Mouse (Mus musculus) embryonic facial prominence, embryonic 10.5 days (tissue): ENCODE measurements around the gene Gm595. TPM values are rescaled to one million over a fixed set of nuclear protein-coding genes. Genes with fewer than 3 reads are reported as not detected.

Source experiments
- DNase-seq: peaks from one replicate; pipeline ENCODE4 v3.0.0-alpha.2; 2017; ENCODE audit warnings: low spot score
- H3K27ac ChIP-seq: fragments of 300-500 bp; sonication (generic); replicated peaks from 2 replicates; pipeline ENCODE4 v1.5.1; 2016; ENCODE audit warnings: mild to moderate bottlenecking
- H3K27me3 ChIP-seq: fragments of 300-500 bp; sonication (generic); replicated peaks from 2 replicates; pipeline ENCODE4 v1.6.1; 2016; ENCODE audit warnings: low read depth, mild to moderate bottlenecking; ENCODE audit not compliant: poor library complexity, severe bottlenecking
- H3K36me3 ChIP-seq: fragments of 300-500 bp; sonication (generic); replicated peaks from 2 replicates; pipeline ENCODE4 v1.6.1; 2016; ENCODE audit warnings: mild to moderate bottlenecking, moderate library complexity
- H3K4me1 ChIP-seq: fragments of 300-500 bp; sonication (generic); 2 replicates; pipeline ENCODE4 v1.6.1; 2016
- H3K4me3 ChIP-seq: fragments of 300-500 bp; sonication (generic); 2 replicates; pipeline ENCODE4 v1.5.1; 2016; ENCODE audit warnings: mild to moderate bottlenecking, moderate library complexity
- H3K9me3 ChIP-seq: fragments of 300-500 bp; sonication (generic); 2 replicates; pipeline ENCODE4 v1.6.1; 2016; ENCODE audit warnings: mild to moderate bottlenecking
- WGBS: fragments of 180-500 bp; shearing (Covaris S2); methylation state at CpG from one replicate; pipeline ENCODE4 v1.1.7; 2016; 5-methylcytosine and 5-hydroxymethylcytosine counted together
- polyA plus RNA-seq: library from polyadenylated mRNA; unstranded; fragments of >200 nt; fragmentation: Nextera tagmentation; extraction: Ambion mirVana; gene quantifications from 2 replicates; pipeline ENCODE4 v1.2.1, GENCODE M21; 2016

The Gm595 gene
- polyA plus RNA-seq = not detected in 2 replicates

DNA sequence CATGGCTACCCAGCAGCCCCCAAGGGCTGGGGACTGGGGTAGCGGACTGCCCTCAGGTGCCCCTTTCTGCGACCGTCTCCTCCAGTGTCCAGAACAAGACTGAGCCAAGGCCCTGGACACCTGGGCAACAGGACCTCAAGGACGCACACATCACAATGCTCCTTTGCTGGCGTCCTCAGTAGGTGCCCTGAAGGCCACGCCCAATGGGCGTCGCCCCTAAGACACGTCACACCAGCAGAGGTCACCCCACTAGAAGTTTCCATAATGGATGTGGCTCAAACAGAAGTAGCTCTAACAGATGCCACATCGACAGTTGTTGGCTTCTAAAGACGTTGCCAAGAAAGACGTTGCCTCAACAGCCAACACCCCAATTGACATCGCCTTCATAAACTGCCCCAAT lies at the start of gene Gm595:
Gene Gm595 (minus strand): TSS at position 101 of the 400 bp plus-strand sequence.
- Histone ChIP-seq H3K4me1 (no peaks in the 10 kb centered on the region), H3K4me3 (no peak within 1 kb of the TSS), H3K27ac (no peak within 1 kb of the TSS), H3K27me3 (no peaks in the 10 kb centered on the region), H3K36me3 (no peaks in the 10 kb centered on the region), H3K9me3 (0 out of 2 replicates have a peak, but pooled peaks cover 4% of the 10 kb centered on the region)
- no peak for DNase-seq
- WGBS = 91% methylated on average over 13 of the region's 13 CpGs

DNA sequence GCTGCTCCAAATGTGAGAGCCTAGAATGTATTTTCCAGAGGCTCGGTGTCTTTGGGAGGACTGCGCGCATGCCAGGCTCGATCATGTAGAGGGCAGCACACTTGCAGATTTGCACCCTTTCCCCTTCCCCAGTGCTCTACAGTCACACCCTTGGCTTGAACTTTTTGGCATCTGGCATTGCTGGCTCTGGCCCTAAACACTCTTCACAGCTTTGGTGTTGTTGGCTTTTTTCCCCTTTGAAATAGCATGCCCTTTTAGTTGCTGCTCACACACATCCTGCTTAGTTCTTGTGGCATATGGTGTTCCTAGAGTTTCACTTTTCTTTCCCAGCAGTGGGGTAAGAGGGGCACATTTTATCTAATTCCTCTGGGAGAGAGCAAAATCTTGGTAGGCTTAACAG lies 30.9 kb upstream of the Gm595 start:
- no peaks in the 10 kb centered on the region for H3K36me3 ChIP-seq
- no peak for DNase-seq
- no peak overlapping the region for H3K27ac ChIP-seq
- H3K4me1 ChIP-seq = no peaks in the 10 kb centered on the region
- no peaks in the 10 kb centered on the region for H3K9me3 ChIP-seq
- WGBS = 81% methylated on average over 4 of the region's 4 CpGs
- H3K4me3 ChIP-seq = no peak overlapping the region
- no peaks in the 10 kb centered on the region for H3K27me3 ChIP-seq

DNA sequence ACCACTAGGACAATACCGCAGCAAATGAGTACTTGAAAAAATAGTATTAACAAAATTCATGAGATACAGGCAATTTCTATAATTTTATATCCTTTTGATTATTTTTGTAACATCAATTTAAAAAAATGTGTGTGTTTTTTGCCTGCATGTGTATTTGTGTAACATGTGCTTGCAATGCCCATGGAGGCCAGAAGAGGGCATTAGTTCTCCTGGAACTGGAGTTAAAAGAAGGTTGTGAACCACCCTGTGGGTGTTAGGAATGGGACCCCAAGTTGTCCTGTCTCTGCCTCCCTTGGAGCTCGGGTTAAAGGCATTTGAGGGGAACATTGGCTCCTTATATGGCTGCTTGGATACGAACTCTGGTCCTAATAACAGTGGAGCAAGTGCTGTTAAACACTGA lies 26.2 kb upstream of the Gm595 start:
- no peak overlapping the region for H3K4me3 ChIP-seq
- 78% methylated on average over 3 of the region's 3 CpGs for WGBS
- H3K27me3 ChIP-seq = no peaks in the 10 kb centered on the region
- no peaks in the 10 kb centered on the region for H3K4me1 ChIP-seq
- H3K36me3 ChIP-seq = no peaks in the 10 kb centered on the region
- H3K27ac ChIP-seq = no peak overlapping the region
- DNase-seq = no peak
- H3K9me3 ChIP-seq = no peaks in the 10 kb centered on the region

DNA sequence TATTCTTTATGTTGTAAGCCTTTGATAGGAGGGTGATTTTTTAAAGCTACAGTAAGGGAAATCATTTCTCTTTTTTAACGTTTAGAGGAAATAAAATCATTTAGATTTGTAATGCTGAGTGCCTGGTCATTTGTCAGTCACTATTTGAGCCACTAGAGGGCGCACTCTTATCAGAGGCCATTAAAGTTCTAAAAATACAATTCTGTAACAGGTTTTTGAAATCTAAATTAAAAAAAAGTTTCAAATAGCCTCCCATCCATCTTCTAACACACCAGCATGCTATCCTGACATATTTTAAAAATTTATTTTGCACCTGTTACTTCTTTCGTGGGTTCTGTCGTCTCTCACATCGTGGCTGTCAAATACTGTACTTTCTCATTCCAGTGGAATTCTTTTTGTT lies 22.0 kb upstream of the Gm595 start:
- Histone ChIP-seq H3K36me3 (no peaks in the 10 kb centered on the region), H3K27me3 (no peaks in the 10 kb centered on the region), H3K4me3 (no peak overlapping the region), H3K27ac (no peak overlapping the region), H3K4me1 (no peaks in the 10 kb centered on the region), H3K9me3 (no peaks in the 10 kb centered on the region)
- DNase-seq = no peak
- 60% methylated on average over 5 of the region's 5 CpGs for WGBS

DNA sequence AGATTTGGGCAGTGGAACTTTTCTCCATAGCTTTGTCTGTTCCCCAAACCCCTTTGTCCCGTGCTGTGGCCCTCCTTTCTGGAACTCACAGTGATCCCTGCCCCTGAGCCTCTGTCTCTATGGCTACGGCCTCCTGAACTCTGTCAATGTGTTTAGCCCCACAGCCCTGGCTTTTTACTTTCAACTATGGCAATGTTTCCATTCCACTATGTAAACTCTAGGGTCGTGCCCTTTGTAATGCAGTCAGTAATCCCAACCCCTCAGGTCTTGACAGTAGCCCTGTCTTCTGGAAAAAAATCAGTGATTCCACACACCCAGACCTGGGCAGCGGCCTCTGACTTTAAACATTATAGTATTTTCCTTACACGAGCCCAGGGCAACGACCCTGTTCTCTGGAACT lies 19.3 kb upstream of the Gm595 start:
- H3K4me3 ChIP-seq = no peak overlapping the region
- H3K27ac ChIP-seq = no peak overlapping the region
- 37% methylated on average over 6 of the region's 6 CpGs for WGBS
- H3K36me3 ChIP-seq = no peaks in the 10 kb centered on the region
- no peaks in the 10 kb centered on the region for H3K9me3 ChIP-seq
- H3K27me3 ChIP-seq = no peaks in the 10 kb centered on the region
- H3K4me1 ChIP-seq = no peaks in the 10 kb centered on the region
- DNase-seq = no peak

DNA sequence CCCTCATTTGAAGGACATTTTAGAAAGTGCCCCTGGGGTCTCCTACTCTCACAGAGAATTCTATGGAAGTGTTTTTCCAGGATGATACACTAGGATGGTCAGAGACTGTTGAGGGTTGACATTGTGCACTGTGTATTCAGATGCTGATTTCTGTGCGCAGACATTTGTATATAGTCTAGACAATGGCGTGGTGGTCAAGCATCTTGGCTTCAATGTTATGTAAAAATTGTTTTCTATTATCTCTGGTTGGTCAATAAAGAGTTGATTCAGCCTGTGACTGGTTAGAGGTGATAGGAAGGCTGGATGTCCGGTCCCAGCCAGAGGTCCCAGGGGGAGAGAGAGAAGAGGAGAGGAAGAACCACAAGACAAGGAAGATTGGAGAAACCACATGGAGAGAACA lies 16.4 kb upstream of the Gm595 start:
- Histone ChIP-seq H3K36me3 (no peaks in the 10 kb centered on the region), H3K9me3 (no peaks in the 10 kb centered on the region), H3K27ac (no peak overlapping the region), H3K4me1 (no peaks in the 10 kb centered on the region), H3K4me3 (no peak overlapping the region), H3K27me3 (no peaks in the 10 kb centered on the region)
- DNase-seq = no peak
- WGBS = 81% methylated on average over 3 of the region's 3 CpGs

DNA sequence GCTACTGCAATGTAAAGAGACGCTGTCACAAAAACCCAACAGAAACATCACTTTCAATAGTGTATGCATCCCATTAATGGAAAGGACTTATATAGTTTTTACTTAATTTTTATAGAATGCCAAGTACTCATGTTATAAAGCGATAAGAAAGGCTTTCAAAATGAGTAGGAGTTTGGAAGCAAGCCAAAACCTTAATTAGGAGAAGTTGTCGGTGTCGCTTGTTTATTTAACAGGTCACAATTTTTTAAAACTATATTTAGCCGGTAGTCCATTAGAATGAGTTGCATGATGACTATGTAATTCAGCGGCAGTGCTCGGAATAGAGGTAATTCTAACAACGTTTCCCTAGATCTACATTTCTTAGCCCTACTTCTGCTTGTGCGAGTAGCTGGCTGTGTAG lies 12.7 kb upstream of the Gm595 start:
- WGBS = 93% methylated on average over 9 of the region's 9 CpGs
- H3K4me3 ChIP-seq = no peak overlapping the region
- H3K9me3 ChIP-seq = no peaks in the 10 kb centered on the region
- no peak for DNase-seq
- H3K27ac ChIP-seq = no peak overlapping the region
- H3K27me3 ChIP-seq = no peaks in the 10 kb centered on the region
- H3K4me1 ChIP-seq = no peaks in the 10 kb centered on the region
- H3K36me3 ChIP-seq = no peaks in the 10 kb centered on the region

DNA sequence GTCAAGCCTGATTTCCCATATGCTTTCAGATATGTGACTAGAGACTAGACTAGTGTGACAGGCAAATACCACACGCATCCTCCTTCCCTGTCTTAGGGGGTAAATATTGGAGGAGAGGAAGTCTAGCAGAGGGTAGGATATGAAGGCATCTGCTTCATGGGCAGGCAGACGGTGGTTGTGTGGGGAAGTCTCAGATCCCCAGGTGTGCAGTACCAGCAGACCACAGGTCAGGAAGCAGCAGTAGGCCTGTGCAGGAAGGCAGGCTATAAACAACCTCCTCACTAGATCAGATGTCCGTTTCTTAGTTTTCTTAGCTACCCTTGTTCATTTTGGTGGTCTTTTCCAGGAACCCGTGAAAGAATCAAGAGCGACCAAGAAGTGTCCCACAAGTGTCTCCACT lies 7.1 kb upstream of the Gm595 start:
- H3K4me3 ChIP-seq = no peak overlapping the region
- WGBS = 91% methylated on average over 5 of the region's 5 CpGs
- no peaks in the 10 kb centered on the region for H3K27me3 ChIP-seq

More for the DNA sequence above, 7.1 kb upstream of the Gm595 start:
- no peaks in the 10 kb centered on the region for H3K36me3 ChIP-seq
- H3K27ac ChIP-seq = no peak overlapping the region
- no peak for DNase-seq
- H3K4me1 ChIP-seq = no peaks in the 10 kb centered on the region
- H3K9me3 ChIP-seq = no peaks in the 10 kb centered on the region

Other genes with a start within 250 kb of the Gm595 start
- gene Gpr119, start 203.2 kb downstream of the Gm595 start, polyA plus RNA-seq = not detected in 2 replicates
- 28.7 and 29.0 TPM in 2 replicates for gene Rbmx2, start 182.7 kb downstream of the Gm595 start, polyA plus RNA-seq